Mouse (Mus musculus) olfactory bulb, adult 2 months (tissue): Measurements from ENCODE around the gene Mgea5.

Source experiments
- CTCF ChIP-seq: fragments of 200-500 bp; IDR thresholded peaks from 2 replicates; pipeline ENCODE4 v1.5.1; 2012; ENCODE audit warnings: low read depth, mild to moderate bottlenecking, low read length, moderate library complexity; ENCODE audit not compliant: insufficient read depth
- POLR2A ChIP-seq: fragments of 200-500 bp; IDR thresholded peaks from 2 replicates; pipeline ENCODE4 v1.6.1; 2012; ENCODE audit warnings: mild to moderate bottlenecking, low read depth, low read length, moderate library complexity; ENCODE audit not compliant: insufficient read depth

DNA sequence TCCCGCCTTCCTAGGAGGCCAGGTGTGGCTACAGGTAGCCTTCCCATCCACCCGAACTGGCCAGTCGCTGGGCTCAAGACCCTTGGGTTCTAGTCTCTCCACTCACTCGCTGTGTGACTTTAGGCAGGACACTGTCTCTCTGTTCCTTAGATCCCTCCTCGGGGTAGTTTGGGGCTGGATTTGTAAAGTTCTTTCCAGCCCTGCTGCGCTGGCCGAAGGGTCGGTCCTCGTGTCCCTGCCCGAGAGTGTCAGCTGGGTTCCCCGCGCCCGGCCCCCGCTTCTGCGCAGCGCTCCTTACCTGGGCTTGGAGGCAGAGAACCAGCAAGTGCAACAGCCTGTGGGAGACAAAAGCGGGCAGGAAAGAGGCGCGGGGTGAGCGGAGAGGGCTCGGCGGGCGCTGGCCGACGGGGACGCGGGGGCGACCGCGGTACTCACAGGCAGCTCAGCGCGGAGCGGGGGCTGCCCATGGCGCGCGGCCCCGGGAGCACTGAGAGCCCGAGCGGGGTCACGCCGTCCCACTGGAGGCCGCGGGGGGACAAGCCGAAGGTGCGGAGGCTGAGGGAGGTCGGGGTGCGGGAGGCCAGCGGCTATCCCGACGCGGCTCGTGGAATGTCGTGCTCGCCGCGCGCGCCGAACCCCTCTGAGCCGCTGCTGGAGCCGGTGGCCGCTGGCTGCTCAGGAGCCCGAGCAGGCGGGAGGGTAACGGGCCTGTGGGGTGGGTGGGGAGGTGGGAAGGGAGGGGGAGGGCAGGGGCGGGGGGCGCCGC lies 41.2 kb downstream of the Mgea5 start, which contains the start of gene Fgf8:
- no peak for TF ChIP-seq CTCF
- no peak for TF ChIP-seq POLR2A
